Mouse (Mus musculus): ENCODE results near the gene Sgsm1. TPM values are rescaled to one million over a fixed set of nuclear protein-coding genes. Genes with fewer than 3 reads are reported as not detected.

The Sgsm1 gene
- total RNA-seq, 2 experiments from 2014 or later = 71.0 to 83.1 TPM

- no peak for DNase-seq (ENCODE audit: extremely low spot score in 1 of 2, low spot score in 1 of 2)
Measured at GRCm38 (mm10) chr5:113323784-113324638, 13.4 kb upstream of the Sgsm1 start.

GRCm38 (mm10) chr5:113313998-113314397 is 3.4 kb upstream of the Sgsm1 start:
- DNase-seq (ENCODE audit: extremely low spot score in 1 of 2, low spot score in 1 of 2) = peak; percentile 75 to 94

- no peak for DNase-seq (ENCODE audit: extremely low spot score in 1 of 2, low spot score in 1 of 2)
Measured at GRCm38 (mm10) chr5:113309491-113310376, 852 bp downstream of the Sgsm1 start.

- peak; percentile 56 to 65 for DNase-seq (ENCODE audit: extremely low spot score in 1 of 2, low spot score in 1 of 2)
Measured at GRCm38 (mm10) chr5:113306750-113307477, 3.7 kb downstream of the Sgsm1 start.

GRCm38 (mm10) chr5:113304527-113304926 is 6.1 kb downstream of the Sgsm1 start:
- DNase-seq (ENCODE audit: extremely low spot score in 1 of 2, low spot score in 1 of 2) = no peak

- DNase-seq (ENCODE audit: extremely low spot score in 1 of 2, low spot score in 1 of 2) = no peak
Measured at GRCm38 (mm10) chr5:113301841-113302240, 8.7 kb downstream of the Sgsm1 start.

- DNase-seq (ENCODE audit: extremely low spot score in 1 of 2, low spot score in 1 of 2) = no peak
Measured at GRCm38 (mm10) chr5:113300148-113300889, 10.3 kb downstream of the Sgsm1 start.

GRCm38 (mm10) chr5:113299433-113299832 is 11.2 kb downstream of the Sgsm1 start:
- DNase-seq (ENCODE audit: extremely low spot score in 1 of 2, low spot score in 1 of 2) = no peak

GRCm38 (mm10) chr5:113298826-113299225 is 11.8 kb downstream of the Sgsm1 start:
- no peak for DNase-seq (ENCODE audit: extremely low spot score in 1 of 2, low spot score in 1 of 2)

GRCm38 (mm10) chr5:113298040-113298439 is 12.5 kb downstream of the Sgsm1 start:
- DNase-seq (ENCODE audit: extremely low spot score in 1 of 2, low spot score in 1 of 2) = no peak

GRCm38 (mm10) chr5:113295791-113296190 is 14.8 kb downstream of the Sgsm1 start:
- DNase-seq (ENCODE audit: extremely low spot score in 1 of 2, low spot score in 1 of 2) = no peak

GRCm38 (mm10) chr5:113294575-113294974 is 16.0 kb downstream of the Sgsm1 start:
- DNase-seq (ENCODE audit: extremely low spot score in 1 of 2, low spot score in 1 of 2) = no peak

- DNase-seq (ENCODE audit: extremely low spot score in 1 of 2, low spot score in 1 of 2) = no peak
Measured at GRCm38 (mm10) chr5:113293446-113293845, 17.1 kb downstream of the Sgsm1 start.

- no peak for DNase-seq (ENCODE audit: extremely low spot score in 1 of 2, low spot score in 1 of 2)
Measured at GRCm38 (mm10) chr5:113292832-113293231, 17.8 kb downstream of the Sgsm1 start.

GRCm38 (mm10) chr5:113292179-113292578 is 18.4 kb downstream of the Sgsm1 start:
- no peak for DNase-seq (ENCODE audit: extremely low spot score in 1 of 2, low spot score in 1 of 2)

- no peak for DNase-seq (ENCODE audit: extremely low spot score in 1 of 2, low spot score in 1 of 2)
Measured at GRCm38 (mm10) chr5:113291125-113291524, 19.5 kb downstream of the Sgsm1 start.

- no peak for DNase-seq (ENCODE audit: extremely low spot score in 1 of 2, low spot score in 1 of 2)
Measured at GRCm38 (mm10) chr5:113290149-113290548, 20.4 kb downstream of the Sgsm1 start.

GRCm38 (mm10) chr5:113288490-113288889 is 22.1 kb downstream of the Sgsm1 start:
- DNase-seq (ENCODE audit: extremely low spot score in 1 of 2, low spot score in 1 of 2) = no peak

GRCm38 (mm10) chr5:113287762-113288161 is 22.8 kb downstream of the Sgsm1 start:
- DNase-seq (ENCODE audit: extremely low spot score in 1 of 2, low spot score in 1 of 2) = no peak
